Mouse (Mus musculus) ES-Bruce4 (cell line): ENCODE data around the gene Ifnar2. TPM values are rescaled to one million over a fixed set of nuclear protein-coding genes. Genes with fewer than 3 reads are reported as not detected.

ENCODE experiments used
- H3K27ac ChIP-seq: 2 replicates; pipeline ENCODE4 v1.5.1; 2012; ENCODE audit warnings: low read length, inconsistent platforms; ENCODE audit not compliant: insufficient read depth
- H3K27me3 ChIP-seq: 2 replicates; pipeline ENCODE4 v1.6.1; 2012; ENCODE audit warnings: mild to moderate bottlenecking, low read length, inconsistent platforms; ENCODE audit not compliant: control insufficient read depth, poor library complexity, insufficient read depth, severe bottlenecking
- H3K36me3 ChIP-seq: 2 replicates; pipeline ENCODE4 v1.6.1; 2012; ENCODE audit warnings: inconsistent platforms, mild to moderate bottlenecking, low read length, moderate library complexity; ENCODE audit not compliant: control insufficient read depth, poor library complexity, insufficient read depth, severe bottlenecking
- H3K4me1 ChIP-seq: one replicate; pipeline ENCODE4 v1.8.1; 2011; ENCODE audit warnings: low read length; ENCODE audit not compliant: control insufficient read depth, insufficient read depth
- H3K4me3 ChIP-seq: 2 replicates; pipeline ENCODE4 v1.5.1; 2011; ENCODE audit warnings: low read depth, mild to moderate bottlenecking, low read length
- H3K9ac ChIP-seq: 2 replicates; pipeline ENCODE4 v1.6.1; 2012; ENCODE audit warnings: low read depth, mild to moderate bottlenecking, inconsistent platforms; ENCODE audit not compliant: poor library complexity, severe bottlenecking
- H3K9me3 ChIP-seq: replicated peaks from 2 replicates; pipeline ENCODE4 v1.6.1; 2012; ENCODE audit warnings: mild to moderate bottlenecking, low read length, inconsistent platforms; ENCODE audit not compliant: control insufficient read depth, poor library complexity, insufficient read depth, severe bottlenecking
- CTCF ChIP-seq: IDR thresholded peaks from one replicate; pipeline ENCODE4 v1.8.1; 2011; ENCODE audit warnings: low read depth, low read length
- EP300 ChIP-seq: IDR thresholded peaks from 2 replicates; pipeline ENCODE4 v1.6.1; 2011; ENCODE audit warnings: low read depth, low read length; ENCODE audit not compliant: insufficient read depth
- POLR2A ChIP-seq: IDR thresholded peaks from one replicate; pipeline ENCODE4 v1.8.1; 2011; ENCODE audit warnings: low read length; ENCODE audit not compliant: insufficient read depth
- polyA plus RNA-seq: library from polyadenylated mRNA; stranded (reverse); fragments of >200 nt; gene quantifications from 2 replicates; pipeline ENCODE4 v1.2.4, GENCODE M21; 2011; ENCODE audit warnings: low read depth; ENCODE audit not compliant: missing spikeins, insufficient read depth, insufficient read length

Gene Ifnar2
- polyA plus RNA-seq, 1 experiment: 13.4 TPM

GRCm38 (mm10) chr16:91334190-91334893 is 38.2 kb upstream of the Ifnar2 start:
- H3K9ac ChIP-seq: no peak overlapping the region
- H3K4me3 ChIP-seq: no peak overlapping the region
- TF ChIP-seq CTCF (no peak), EP300 (peak; percentile 79), POLR2A (no peak)
- no peaks in the 10 kb centered on the region for H3K9me3 ChIP-seq
- no peaks in the 10 kb centered on the region for H3K27me3 ChIP-seq
- H3K4me1 ChIP-seq: peaks cover 2% of the 10 kb centered on the region
- peak overlapping the region; percentile 80 for H3K27ac ChIP-seq
- H3K36me3 ChIP-seq: no peaks in the 10 kb centered on the region

DNA sequence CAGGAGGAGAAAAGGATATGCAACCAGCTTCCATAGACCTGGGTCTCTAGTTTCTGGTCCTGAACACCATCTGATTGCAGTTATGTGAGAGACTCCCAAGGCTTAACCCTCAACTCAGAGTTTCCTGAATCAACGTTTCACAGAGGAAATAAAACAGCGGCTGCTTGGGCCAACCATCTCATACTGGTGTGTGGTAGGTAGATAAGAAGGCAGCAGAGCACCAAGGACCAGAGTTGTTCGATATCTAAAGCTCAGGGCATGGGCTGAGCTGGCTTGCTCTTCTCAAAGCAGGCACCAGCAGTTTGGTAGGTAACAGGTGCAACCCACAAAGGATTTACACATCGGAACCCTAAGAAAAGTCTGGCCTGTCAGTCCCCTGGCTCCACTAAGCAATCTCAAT is 35.8 kb upstream of the Ifnar2 start:
- TF ChIP-seq POLR2A (no peak), CTCF (no peak), EP300 (no peak)
- Histone ChIP-seq H3K27ac (no peak overlapping the region), H3K36me3 (no peaks in the 10 kb centered on the region), H3K9ac (no peak overlapping the region), H3K4me1 (peaks cover 2% of the 10 kb centered on the region), H3K27me3 (no peaks in the 10 kb centered on the region), H3K4me3 (no peak overlapping the region), H3K9me3 (no peaks in the 10 kb centered on the region)

DNA sequence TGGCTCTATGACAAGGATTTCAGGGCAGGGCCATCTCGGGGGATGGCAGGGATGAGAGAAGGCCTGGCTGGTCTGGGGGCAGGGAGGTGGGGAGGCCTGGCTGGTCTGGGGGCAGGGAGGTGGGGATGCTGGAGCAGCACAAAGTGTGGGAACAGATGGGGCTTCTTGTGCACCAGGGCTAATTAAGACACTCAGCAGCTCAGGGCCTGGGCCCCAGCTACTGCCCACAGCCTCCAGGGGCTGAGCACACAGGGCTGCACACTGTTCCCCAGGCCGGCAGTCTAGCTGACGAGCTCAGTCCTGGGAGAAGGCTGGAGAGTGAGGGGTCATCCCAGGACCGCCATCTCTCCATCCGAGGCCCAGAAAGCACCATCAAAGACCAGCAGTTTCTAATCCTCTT is 35.1 kb upstream of the Ifnar2 start:
- Histone ChIP-seq H3K9me3 (no peaks in the 10 kb centered on the region), H3K27ac (no peak overlapping the region), H3K9ac (no peak overlapping the region), H3K4me1 (peaks cover 2% of the 10 kb centered on the region), H3K36me3 (no peaks in the 10 kb centered on the region), H3K4me3 (no peak overlapping the region), H3K27me3 (no peaks in the 10 kb centered on the region)
- TF ChIP-seq CTCF (no peak), EP300 (no peak), POLR2A (no peak)

DNA sequence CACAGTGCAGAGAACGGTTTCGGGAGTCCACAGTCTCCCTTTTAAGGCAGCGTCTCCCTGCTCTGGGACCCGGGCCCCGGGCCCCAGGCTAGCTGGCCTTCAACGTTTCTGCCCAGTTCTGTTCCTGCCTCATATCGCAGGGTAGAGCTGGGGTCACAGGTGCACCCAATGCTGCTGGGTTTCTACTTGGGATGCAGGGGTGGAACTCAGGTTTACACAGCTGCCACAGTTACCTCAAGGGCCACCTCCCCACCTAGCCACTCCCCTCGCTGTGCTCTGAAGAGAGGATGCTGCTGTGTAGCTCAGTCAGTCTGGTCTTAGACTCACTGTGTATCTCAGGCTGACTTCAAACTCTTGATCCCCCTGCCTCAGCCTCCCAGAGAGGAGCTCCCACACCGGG is 26.1 kb upstream of the Ifnar2 start:
- Histone ChIP-seq H3K9me3 (no peaks in the 10 kb centered on the region), H3K9ac (no peak overlapping the region), H3K4me1 (no peaks in the 10 kb centered on the region), H3K27ac (no peak overlapping the region), H3K4me3 (no peak overlapping the region), H3K36me3 (no peaks in the 10 kb centered on the region), H3K27me3 (no peaks in the 10 kb centered on the region)
- TF ChIP-seq CTCF (no peak), EP300 (no peak), POLR2A (no peak)

GRCm38 (mm10) chr16:91347491-91348263 is 24.9 kb upstream of the Ifnar2 start:
- TF ChIP-seq EP300 (no peak), CTCF (no peak), POLR2A (no peak)
- Histone ChIP-seq H3K4me3 (no peak overlapping the region), H3K27me3 (no peaks in the 10 kb centered on the region), H3K36me3 (no peaks in the 10 kb centered on the region), H3K27ac (no peak overlapping the region), H3K4me1 (no peaks in the 10 kb centered on the region), H3K9ac (no peak overlapping the region), H3K9me3 (no peaks in the 10 kb centered on the region)

DNA sequence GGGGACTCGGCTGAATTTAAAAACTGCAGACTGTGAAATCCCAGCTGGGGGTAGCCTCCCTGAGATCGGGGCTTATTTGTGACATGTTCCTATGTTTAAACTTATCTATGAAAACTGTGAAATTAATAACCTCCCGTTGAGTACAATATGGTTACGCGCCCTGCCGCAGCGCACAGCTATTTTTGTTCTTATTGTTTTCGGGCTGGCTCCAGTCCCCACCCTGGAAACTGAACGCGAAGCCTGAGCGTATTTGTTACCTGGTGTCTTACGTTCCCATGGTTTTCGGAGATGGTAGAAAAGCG is 24.4 kb upstream of the Ifnar2 start:
- Histone ChIP-seq H3K4me1 (no peaks in the 10 kb centered on the region), H3K9me3 (no peaks in the 10 kb centered on the region), H3K36me3 (no peaks in the 10 kb centered on the region), H3K27ac (no peak overlapping the region), H3K4me3 (no peak overlapping the region), H3K9ac (no peak overlapping the region), H3K27me3 (no peaks in the 10 kb centered on the region)
- TF ChIP-seq CTCF (no peak), EP300 (no peak), POLR2A (no peak)
